Mouse (Mus musculus) kidney, embryonic 16.5 days (tissue): ENCODE data around the gene Ntn3. TPM values are rescaled to one million over a fixed set of nuclear protein-coding genes. Genes with fewer than 3 reads are reported as not detected.

Experiments
- ATAC-seq: fragments of 200-750 bp; cut with Nextera tagmentation; 2 replicates; pipeline ENCODE4 v1.8.0; 2017; ENCODE audit warnings: moderate TSS enrichment; ENCODE audit not compliant: low FRiP score, low TSS enrichment
- H3K27ac ChIP-seq: fragments of 300-500 bp; sonication (generic); 2 replicates; pipeline ENCODE4 v1.5.1; 2014; ENCODE audit warnings: low read length
- H3K27me3 ChIP-seq: fragments of 300-500 bp; sonication (generic); 2 replicates; pipeline ENCODE4 v1.6.1; 2014; ENCODE audit warnings: low read length, control low read depth, mixed read lengths; ENCODE audit not compliant: insufficient read depth
- H3K36me3 ChIP-seq: fragments of 300-500 bp; sonication (generic); 2 replicates; pipeline ENCODE4 v1.6.1; 2014; ENCODE audit warnings: low read length, control low read depth, mixed read lengths; ENCODE audit not compliant: insufficient read depth
- H3K4me1 ChIP-seq: fragments of 300-500 bp; sonication (generic); 2 replicates; pipeline ENCODE4 v1.6.1; 2014; ENCODE audit warnings: low read length, control low read depth, mixed read lengths; ENCODE audit not compliant: insufficient read depth
- H3K4me2 ChIP-seq: fragments of 300-500 bp; sonication (generic); replicated peaks from 2 replicates; pipeline ENCODE4 v1.6.1; 2014; ENCODE audit warnings: low read depth, low read length
- H3K4me3 ChIP-seq: fragments of 300-500 bp; sonication (generic); 2 replicates; pipeline ENCODE4 v1.5.1; 2014; ENCODE audit warnings: mild to moderate bottlenecking, low read length
- H3K9ac ChIP-seq: fragments of 300-500 bp; sonication (generic); replicated peaks from 2 replicates; pipeline ENCODE4 v1.6.1; 2014; ENCODE audit warnings: low read length
- H3K9me3 ChIP-seq: fragments of 300-500 bp; sonication (generic); 2 replicates; pipeline ENCODE4 v1.6.1; 2016; ENCODE audit warnings: low read length, control low read depth
- WGBS: fragments of 180-500 bp; shearing (Covaris S2); extraction: QIAGEN DNeasy Blood & Tissue Kit; methylation state at CpG from one replicate; pipeline ENCODE4 v1.1.7; 2014; 5-methylcytosine and 5-hydroxymethylcytosine counted together
- polyA plus RNA-seq: library from polyadenylated mRNA; unstranded; fragments of >200 nt; fragmentation: Nextera tagmentation; extraction: Ambion mirVana; gene quantifications from 2 replicates; pipeline ENCODE4 v1.2.1, GENCODE M21; 2015

The Ntn3 gene
- polyA plus RNA-seq, 1 experiment from 2014 or later: 4.3 TPM

- Histone ChIP-seq H3K4me1 (peaks cover 51% of the 10 kb centered on the region), H3K27ac (peak within 1 kb of the TSS; percentile 22; the same call in 1 of the 2 replicates), H3K9ac (peak within 1 kb of the TSS; percentile 78), H3K9me3 (no peaks in the 10 kb centered on the region), H3K36me3 (no peaks in the 10 kb centered on the region), H3K4me2 (peak within 1 kb of the TSS; percentile 94), H3K27me3 (peaks cover 15% of the 10 kb centered on the region), H3K4me3 (peak within 1 kb of the TSS; percentile 73)
- under 1% methylated on average over 59 of the region's 65 CpGs for WGBS
- peak; percentile 73 for ATAC-seq
Measured at GRCm38 (mm10) chr17:24205284-24205888, 3.9 kb downstream of the Ntn3 start, which contains the start of gene Tbc1d24. Gene Tbc1d24 (minus strand): TSS chr17:24205562.

- Histone ChIP-seq H3K27ac (no peak overlapping the region), H3K27me3 (peaks cover 15% of the 10 kb centered on the region), H3K4me1 (peaks cover 49% of the 10 kb centered on the region), H3K9ac (peak overlapping the region; percentile 78), H3K9me3 (no peaks in the 10 kb centered on the region), H3K4me3 (peak overlapping the region; percentile 73), H3K4me2 (peak overlapping the region; percentile 94), H3K36me3 (no peaks in the 10 kb centered on the region)
- WGBS: 5% methylated on average over 7 of the region's 7 CpGs
- no peak for ATAC-seq
Measured at GRCm38 (mm10) chr17:24204846-24205245, 4.5 kb downstream of the Ntn3 start.

- Histone ChIP-seq H3K4me1 (peaks cover 40% of the 10 kb centered on the region), H3K9ac (no peak overlapping the region), H3K36me3 (no peaks in the 10 kb centered on the region), H3K27ac (no peak overlapping the region), H3K4me2 (peak overlapping the region; percentile 94), H3K4me3 (no peak overlapping the region), H3K9me3 (no peaks in the 10 kb centered on the region), H3K27me3 (peaks cover 15% of the 10 kb centered on the region)
- WGBS: 81% methylated on average over 3 of the region's 3 CpGs
- ATAC-seq: no peak
Measured at GRCm38 (mm10) chr17:24203611-24204534, 5.5 kb downstream of the Ntn3 start.

- Histone ChIP-seq H3K27ac (no peak overlapping the region), H3K36me3 (no peaks in the 10 kb centered on the region), H3K9ac (no peak overlapping the region), H3K9me3 (no peaks in the 10 kb centered on the region), H3K4me3 (no peak overlapping the region), H3K27me3 (peaks cover 13% of the 10 kb centered on the region), H3K4me1 (peaks cover 32% of the 10 kb centered on the region), H3K4me2 (no peak overlapping the region)
- 64% methylated on average over 4 of the region's 4 CpGs for WGBS
- ATAC-seq: no peak
Measured at GRCm38 (mm10) chr17:24203068-24203467, 6.3 kb downstream of the Ntn3 start.

GRCm38 (mm10) chr17:24201092-24201491 lies 8.2 kb downstream of the Ntn3 start:
- no peak for ATAC-seq
- Histone ChIP-seq H3K4me3 (no peak overlapping the region), H3K4me1 (peaks cover 13% of the 10 kb centered on the region), H3K9me3 (no peaks in the 10 kb centered on the region), H3K27ac (no peak overlapping the region), H3K36me3 (no peaks in the 10 kb centered on the region), H3K9ac (no peak overlapping the region), H3K4me2 (no peak overlapping the region), H3K27me3 (peaks cover 2% of the 10 kb centered on the region; the same call in 1 of the 2 replicates)
- WGBS: 79% methylated on average over 4 of the region's 4 CpGs

GRCm38 (mm10) chr17:24199741-24200140 lies 9.6 kb downstream of the Ntn3 start:
- WGBS: 60% methylated on average over 4 of the region's 4 CpGs
- Histone ChIP-seq H3K9me3 (no peaks in the 10 kb centered on the region), H3K27me3 (no peaks in the 10 kb centered on the region), H3K36me3 (no peaks in the 10 kb centered on the region), H3K9ac (no peak overlapping the region), H3K4me2 (no peak overlapping the region), H3K4me3 (no peak overlapping the region), H3K4me1 (peaks cover 6% of the 10 kb centered on the region), H3K27ac (no peak overlapping the region)
- no peak for ATAC-seq

- no peak for ATAC-seq
- H3K27me3 ChIP-seq: no peaks in the 10 kb centered on the region
- WGBS: 95% methylated on average over 4 of the region's 4 CpGs
- H3K4me3 ChIP-seq: no peak overlapping the region
- peaks cover 2% of the 10 kb centered on the region for H3K4me1 ChIP-seq
- H3K9ac ChIP-seq: no peak overlapping the region
- no peaks in the 10 kb centered on the region for H3K36me3 ChIP-seq
- no peak overlapping the region for H3K27ac ChIP-seq
- H3K9me3 ChIP-seq: no peaks in the 10 kb centered on the region
- no peak overlapping the region for H3K4me2 ChIP-seq
Measured at GRCm38 (mm10) chr17:24199252-24199651, 10.1 kb downstream of the Ntn3 start.

- Histone ChIP-seq H3K27ac (no peak overlapping the region), H3K4me3 (no peak overlapping the region), H3K27me3 (no peaks in the 10 kb centered on the region), H3K36me3 (no peaks in the 10 kb centered on the region), H3K9ac (no peak overlapping the region), H3K9me3 (no peaks in the 10 kb centered on the region), H3K4me2 (no peak overlapping the region), H3K4me1 (no peaks in the 10 kb centered on the region; the same call in 1 of the 2 replicates)
- WGBS: 77% methylated on average over 15 of the region's 15 CpGs
- no peak for ATAC-seq
Measured at GRCm38 (mm10) chr17:24197032-24197824, 12.1 kb downstream of the Ntn3 start.

- Histone ChIP-seq H3K9ac (no peak overlapping the region), H3K27me3 (no peaks in the 10 kb centered on the region), H3K27ac (no peak overlapping the region), H3K4me3 (no peak overlapping the region), H3K4me1 (no peaks in the 10 kb centered on the region; the same call in 1 of the 2 replicates), H3K36me3 (no peaks in the 10 kb centered on the region), H3K9me3 (no peaks in the 10 kb centered on the region), H3K4me2 (no peak overlapping the region)
- ATAC-seq: no peak
- WGBS: 80% methylated on average over 2 of the region's 2 CpGs
Measured at GRCm38 (mm10) chr17:24195349-24195748, 14.0 kb downstream of the Ntn3 start.
